Mouse (Mus musculus) liver, embryonic 14.5 days (tissue): ENCODE measurements around the gene Atp6v1g2. TPM values are rescaled to one million over a fixed set of nuclear protein-coding genes. Genes with fewer than 3 reads are reported as not detected.

Source experiments
- ATAC-seq: fragments of 200-750 bp; cut with Nextera tagmentation; 2 replicates; pipeline ENCODE4 v1.8.0; 2017; ENCODE audit warnings: moderate number of reproducible peaks, mild to moderate bottlenecking, moderate library complexity; ENCODE audit not compliant: insufficient read depth
- DNase-seq, 3 experiments: peaks; one replicate each; pipeline ENCODE4 v3.0.0-alpha.2; 2012 to 2013; ENCODE audit warnings: low read depth in 3 of 3, low spot score in 3 of 3
- H3K27ac ChIP-seq: fragments of 300-500 bp; sonication (generic); 2 replicates; pipeline ENCODE4 v1.5.1; 2014; ENCODE audit warnings: moderate library complexity, mild to moderate bottlenecking, control low read depth, inconsistent platforms
- H3K27me3 ChIP-seq: fragments of 300-500 bp; sonication (generic); 2 replicates; pipeline ENCODE4 v1.6.1; 2014; ENCODE audit warnings: mild to moderate bottlenecking, low read length, moderate library complexity; ENCODE audit not compliant: control insufficient read depth, insufficient read depth
- H3K36me3 ChIP-seq: fragments of 300-500 bp; sonication (generic); replicated peaks from 2 replicates; pipeline ENCODE4 v1.6.1; 2014; ENCODE audit warnings: low read depth; ENCODE audit not compliant: control insufficient read depth, insufficient read depth
- H3K4me1 ChIP-seq, 2 experiments: fragments of 200-500 bp in 1 of 2; fragments of 300-500 bp in 1 of 2; sonication (generic) in 1 of 2; replicated peaks; 2 replicates each; pipeline ENCODE4 v1.6.1; 2012 to 2014; ENCODE audit warnings: antibody characterized with exemption in 1 of 2, inconsistent platforms in 1 of 2, low read length in 1 of 2; ENCODE audit not compliant: control insufficient read depth in 2 of 2, insufficient read depth in 2 of 2
- H3K4me2 ChIP-seq: fragments of 300-500 bp; sonication (generic); 2 replicates; pipeline ENCODE4 v1.6.1; 2014; ENCODE audit warnings: low read depth, mild to moderate bottlenecking, control low read depth, moderate library complexity
- H3K4me3 ChIP-seq, 2 experiments: fragments of 200-500 bp in 1 of 2; fragments of 300-500 bp in 1 of 2; sonication (generic) in 1 of 2; 2 replicates each; pipeline ENCODE4 v1.5.1; 2012 to 2014; ENCODE audit warnings: low read depth in 2 of 2, low read length in 2 of 2, mild to moderate bottlenecking in 2 of 2, control low read depth in 1 of 2, inconsistent platforms in 1 of 2, moderate library complexity in 1 of 2; ENCODE audit not compliant: insufficient read depth in 1 of 2
- H3K9ac ChIP-seq: fragments of 300-500 bp; sonication (generic); replicated peaks from 2 replicates; pipeline ENCODE4 v1.6.1; 2014; ENCODE audit warnings: mild to moderate bottlenecking, control low read depth, moderate library complexity
- H3K9me3 ChIP-seq: fragments of 300-500 bp; sonication (generic); 2 replicates; pipeline ENCODE4 v1.6.1; 2016; ENCODE audit warnings: low read length, mixed read lengths; ENCODE audit not compliant: control insufficient read depth
- CTCF ChIP-seq: IDR thresholded peaks from 2 replicates; pipeline ENCODE4 v1.5.1; 2016; ENCODE audit warnings: antibody characterized with exemption, low read depth, control low read depth
- EP300 ChIP-seq: IDR thresholded peaks from 2 replicates; pipeline ENCODE4 v1.6.1; 2016; ENCODE audit warnings: antibody characterized with exemption, low read depth
- WGBS: fragments of 180-500 bp; shearing (Covaris S2); extraction: QIAGEN DNeasy Blood & Tissue Kit; methylation state at CpG from one replicate; pipeline ENCODE4 v1.1.7; 2014; ENCODE audit not compliant: insufficient replicate concordance; 5-methylcytosine and 5-hydroxymethylcytosine counted together
- polyA plus RNA-seq, 2 experiments: library from polyadenylated mRNA; depleted of rRNA in 1 of 2; stranded (reverse) in 1 of 2; unstranded in 1 of 2; fragments of >200 nt; fragmentation: Nextera tagmentation in 1 of 2; extraction: Ambion mirVana in 1 of 2; gene quantifications; 2 replicates each; pipeline versions ENCODE4 v1.2.1 to v1.2.3; 2012 to 2014

Atp6v1g2 gene
- polyA plus RNA-seq, 2 experiments: 0.76 to 1.8 TPM

GRCm38 (mm10) chr17:35197126-35197525 is 36.3 kb upstream of the Atp6v1g2 start:
- no peak for DNase-seq
- no peaks in the 10 kb centered on the region for H3K9me3 ChIP-seq

GRCm38 (mm10) chr17:35198029-35198428 is 35.4 kb upstream of the Atp6v1g2 start:
- 45% methylated on average over 7 of the region's 7 CpGs for WGBS
- Histone ChIP-seq H3K36me3 (no peaks in the 10 kb centered on the region), H3K27me3 (peaks cover 35% of the 10 kb centered on the region), H3K4me3 (no peak overlapping the region), H3K27ac (no peak overlapping the region), H3K9ac (no peak overlapping the region), H3K4me2 (no peak overlapping the region), H3K4me1 (peaks cover 0 to 10% of the 10 kb centered on the region in 2 experiments; a peak in 1 of 4 replicates), H3K9me3 (no peaks in the 10 kb centered on the region)
- DNase-seq (no peak), ATAC-seq (no peak)
- TF ChIP-seq EP300 (no peak), CTCF (no peak)

More at GRCm38 (mm10) chr17:35197126-35197525, 36.3 kb upstream of the Atp6v1g2 start:
- Histone ChIP-seq H3K4me2 (no peak overlapping the region), H3K9ac (no peak overlapping the region), H3K27me3 (peaks cover 29% of the 10 kb centered on the region), H3K4me1 (peaks cover 0 to 10% of the 10 kb centered on the region in 2 experiments; a peak in 1 of 4 replicates), H3K36me3 (no peaks in the 10 kb centered on the region), H3K27ac (no peak overlapping the region), H3K4me3 (no peak overlapping the region)
- WGBS: 20% methylated on average over 6 of the region's 6 CpGs
- ATAC-seq: no peak
- no peak for TF ChIP-seq EP300

GRCm38 (mm10) chr17:35198946-35199345 is 34.5 kb upstream of the Atp6v1g2 start:
- Histone ChIP-seq H3K4me1 (peaks cover 0 to 10% of the 10 kb centered on the region in 2 experiments; a peak in 1 of 4 replicates), H3K36me3 (no peaks in the 10 kb centered on the region), H3K27ac (no peak overlapping the region), H3K4me2 (no peak overlapping the region), H3K9ac (no peak overlapping the region), H3K9me3 (no peaks in the 10 kb centered on the region), H3K27me3 (peaks cover 35% of the 10 kb centered on the region), H3K4me3 (no peak overlapping the region)
- ATAC-seq: no peak
- TF ChIP-seq CTCF (no peak), EP300 (no peak)
- DNase-seq: no peak
- WGBS: 59% methylated on average over 8 of the region's 8 CpGs

DNA sequence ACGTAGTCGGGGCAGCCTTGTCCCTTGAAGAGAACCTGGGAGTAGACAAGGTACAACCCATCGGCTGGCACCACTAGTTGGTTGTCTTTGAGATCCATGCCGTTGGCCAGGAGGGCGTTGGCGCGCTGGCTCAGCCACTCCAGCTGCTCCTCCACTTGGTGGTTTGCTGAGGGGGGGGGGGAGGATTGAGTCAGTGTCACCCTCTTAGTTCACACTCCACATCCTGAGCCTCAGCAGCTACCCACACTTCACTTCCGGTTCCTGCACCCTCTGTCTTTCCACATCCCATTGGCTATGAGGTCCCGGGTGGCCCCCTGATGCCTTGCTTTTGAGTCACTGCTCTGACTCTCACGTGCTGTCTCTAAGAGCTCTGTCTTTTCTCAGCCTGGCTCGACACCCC is 33.1 kb upstream of the Atp6v1g2 start:
- Histone ChIP-seq H3K4me1 (peaks cover 0 to 9% of the 10 kb centered on the region in 2 experiments; a peak in 1 of 4 replicates), H3K4me2 (peak overlapping the region; percentile 20; the same call in 1 of the 2 replicates), H3K9ac (no peak overlapping the region), H3K36me3 (no peaks in the 10 kb centered on the region), H3K9me3 (no peaks in the 10 kb centered on the region), H3K4me3 (no peak overlapping the region), H3K27me3 (peaks cover 27% of the 10 kb centered on the region), H3K27ac (no peak overlapping the region)
- 20% methylated on average over 11 of the region's 11 CpGs for WGBS
- DNase-seq (peak in 1 of 3 experiments; percentile 47), ATAC-seq (no peak; the same call in 1 of the 2 replicates)
- TF ChIP-seq CTCF: no peak
- TF ChIP-seq EP300: no peak

GRCm38 (mm10) chr17:35201128-35201527 is 32.3 kb upstream of the Atp6v1g2 start:
- 14% methylated on average over 11 of the region's 11 CpGs for WGBS
- Histone ChIP-seq H3K4me3 (peak overlapping the region; percentile 31 to 43), H3K9ac (no peak overlapping the region)

More at GRCm38 (mm10) chr17:35201128-35201527, 32.3 kb upstream of the Atp6v1g2 start:
- TF ChIP-seq CTCF: no peak
- H3K36me3 ChIP-seq: no peaks in the 10 kb centered on the region
- H3K9me3 ChIP-seq: no peaks in the 10 kb centered on the region
- H3K27ac ChIP-seq: no peak overlapping the region
- H3K4me1 ChIP-seq: peaks cover 0 to 7% of the 10 kb centered on the region in 2 experiments; a peak in 1 of 4 replicates
- ATAC-seq (no peak), DNase-seq (no peak)
- peaks cover 21% of the 10 kb centered on the region for H3K27me3 ChIP-seq
- peak overlapping the region; percentile 44; the same call in 1 of the 2 replicates for H3K4me2 ChIP-seq
